Mouse (Mus musculus): Measurements from ENCODE around the gene Tspo.
A peak's percentile ranks its signal among the peaks of the same experiment; 100 is the strongest.

Tspo gene

DNA sequence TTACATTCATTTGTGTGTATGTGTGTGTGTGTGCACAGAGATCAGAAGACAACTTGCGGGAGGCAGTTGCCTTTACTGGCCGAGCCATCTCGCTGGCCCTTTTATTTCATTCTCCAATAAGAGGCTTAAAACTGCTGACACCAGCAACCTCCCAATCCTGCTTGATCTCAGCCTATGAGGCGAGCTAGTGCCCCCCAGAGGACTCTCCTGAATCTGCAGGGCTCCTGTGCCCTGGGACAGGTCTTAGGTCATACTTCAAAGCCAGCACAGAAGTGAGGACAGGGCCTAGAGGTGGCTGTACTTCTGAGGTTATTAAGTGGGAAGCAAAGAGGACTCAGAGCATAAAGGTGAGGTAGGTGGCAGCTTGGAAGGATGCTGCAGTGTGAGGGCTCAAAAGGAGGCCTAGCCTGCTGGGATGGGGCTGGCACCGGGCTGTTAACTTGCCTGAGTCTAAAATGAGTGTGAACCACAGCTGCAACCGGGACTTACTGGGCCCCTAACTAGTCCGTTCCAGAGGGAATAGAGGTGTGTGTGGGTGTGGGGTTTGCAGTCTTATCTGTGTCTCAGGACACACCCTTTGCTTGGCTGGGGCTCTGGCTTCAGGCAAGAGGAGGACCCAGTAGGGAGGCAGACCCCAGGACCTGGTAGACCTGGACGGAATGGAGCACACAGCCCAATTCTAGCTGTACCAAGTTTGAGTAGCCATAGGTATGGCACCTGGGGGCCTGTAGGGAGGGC is 20.2 kb downstream of the Tspo start:
- peak; percentile 55 for DNase-seq (ENCODE audit: low spot score)

DNA sequence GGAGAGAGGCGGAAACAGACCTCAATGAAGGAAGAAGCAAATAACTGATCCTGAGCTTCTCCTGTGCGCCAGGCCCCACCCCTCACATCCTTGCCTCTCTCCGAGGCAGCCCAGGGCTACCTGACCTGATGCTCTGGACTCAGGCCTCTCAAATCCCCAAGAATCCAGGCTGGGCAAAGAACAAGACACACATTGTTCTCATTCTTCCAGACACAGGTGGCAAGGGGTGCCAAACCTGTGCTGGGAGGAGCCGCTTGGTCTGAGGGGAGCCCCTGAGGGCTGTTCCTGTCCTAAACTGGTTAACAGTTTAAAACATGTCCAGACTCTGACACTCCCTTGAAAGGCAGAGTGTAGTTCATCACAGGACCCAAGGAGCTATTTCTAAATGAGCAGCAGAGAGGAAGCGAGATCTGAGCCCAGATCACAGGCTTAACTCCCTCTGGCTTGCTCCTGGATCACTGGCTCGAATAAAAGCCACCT is 21.4 kb downstream of the Tspo start:
- no peak for DNase-seq (ENCODE audit: low spot score)

DNA sequence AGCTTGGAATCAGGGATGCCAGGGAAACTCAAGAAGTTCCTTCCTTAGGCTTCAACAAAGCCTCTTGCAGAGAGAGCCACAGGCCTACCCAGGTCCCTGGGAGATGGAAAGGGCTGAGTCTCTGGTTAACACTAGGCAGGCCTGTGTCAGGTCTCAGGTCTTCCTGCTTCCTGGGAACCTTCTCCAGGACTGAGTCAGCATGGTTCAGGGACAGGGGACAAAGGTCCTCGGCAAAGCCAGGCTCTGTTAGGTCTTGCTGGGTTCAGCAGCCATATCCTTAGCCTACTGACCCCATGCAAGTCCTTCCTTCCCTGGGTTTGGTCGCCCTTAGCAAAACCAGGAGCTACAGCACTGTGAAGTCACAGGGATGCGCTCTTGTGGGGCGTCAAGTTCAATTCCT is 27.4 kb downstream of the Tspo start:
- no peak for DNase-seq (ENCODE audit: low spot score)

DNA sequence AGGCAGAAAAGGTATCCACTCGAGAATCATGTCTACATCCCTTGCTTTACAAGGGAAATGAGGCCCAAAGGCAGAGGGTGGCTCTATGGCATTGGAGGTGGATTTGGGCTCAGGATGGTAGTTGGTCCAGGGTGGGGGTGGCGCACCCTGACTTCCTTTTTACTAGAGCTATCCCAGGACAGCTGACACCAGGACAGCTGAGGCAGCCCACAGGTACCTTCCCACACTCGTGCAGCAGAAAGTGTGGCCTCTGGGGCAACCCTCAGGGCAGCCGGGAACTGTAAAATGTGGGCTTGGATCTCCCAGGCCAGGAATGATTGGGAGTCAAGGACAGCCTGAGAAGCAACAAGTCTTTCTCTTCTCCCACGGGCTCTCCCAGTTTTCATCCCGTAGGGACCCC is 28.4 kb downstream of the Tspo start:
- no peak for DNase-seq (ENCODE audit: low spot score)

DNA sequence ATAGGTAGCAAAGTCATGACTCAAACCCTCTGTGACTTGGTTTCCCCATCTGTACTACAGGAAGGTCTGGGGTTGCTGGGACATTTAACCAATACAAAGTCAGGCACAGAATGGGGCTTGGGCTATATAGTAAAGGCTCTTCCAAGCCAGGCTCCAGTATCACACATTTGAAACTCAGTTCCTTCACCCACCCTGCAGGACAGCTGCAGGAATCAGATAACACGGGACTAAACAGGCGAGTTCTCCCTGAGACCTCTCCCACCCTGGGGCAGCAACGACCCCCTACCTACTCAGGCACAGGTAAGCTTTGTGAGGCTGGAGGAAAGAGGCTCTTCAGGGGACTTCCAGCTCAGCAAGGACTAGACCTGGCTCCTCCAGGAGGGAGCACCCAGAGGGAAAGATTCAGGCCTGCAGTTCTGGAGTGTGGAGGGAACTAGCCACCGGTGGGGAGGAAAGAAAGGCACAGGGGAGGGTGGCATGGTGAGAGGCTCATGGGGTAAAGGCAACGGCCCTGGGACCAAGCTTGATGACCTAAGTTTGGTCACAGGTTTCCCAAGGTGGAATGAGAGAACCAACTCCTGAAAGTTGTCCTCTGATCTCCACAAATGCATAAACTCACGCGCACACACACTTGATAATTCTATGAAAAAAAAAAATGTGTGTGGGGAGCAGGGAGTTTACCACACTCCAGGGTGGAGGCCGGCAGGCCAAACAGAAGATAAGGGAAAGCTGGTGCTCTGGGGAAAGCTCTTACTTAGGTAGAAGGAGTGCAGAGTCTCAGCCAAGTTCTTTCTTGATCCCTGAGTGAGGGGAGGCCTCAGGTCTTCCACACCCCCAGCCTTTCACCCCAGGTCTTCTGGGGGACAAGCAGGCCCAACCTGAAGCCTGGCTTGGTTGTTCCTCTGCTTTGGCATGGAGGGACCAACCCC is 29.1 kb downstream of the Tspo start:
- DNase-seq (ENCODE audit: low spot score) = no peak

DNA sequence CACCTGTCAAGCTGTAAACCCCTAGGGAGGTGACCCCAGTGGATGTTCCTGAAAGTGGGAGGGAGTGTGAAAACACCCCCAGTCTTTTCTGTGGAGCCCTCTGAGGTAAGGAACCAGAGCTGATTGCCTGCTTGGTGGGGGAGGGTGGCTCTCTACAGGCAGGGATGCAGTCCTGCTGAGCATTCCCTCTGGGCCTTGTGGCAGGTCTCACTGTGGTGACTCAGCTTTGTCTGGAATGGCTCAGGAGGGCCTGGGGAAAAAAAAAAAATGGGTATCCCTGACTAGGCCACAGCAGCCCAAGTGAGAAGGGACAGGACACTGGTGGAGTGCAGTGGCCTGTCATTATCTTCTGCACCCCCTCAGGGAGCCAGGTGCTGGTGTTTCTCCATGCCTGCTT is 29.8 kb downstream of the Tspo start:
- DNase-seq (ENCODE audit: low spot score) = no peak

DNA sequence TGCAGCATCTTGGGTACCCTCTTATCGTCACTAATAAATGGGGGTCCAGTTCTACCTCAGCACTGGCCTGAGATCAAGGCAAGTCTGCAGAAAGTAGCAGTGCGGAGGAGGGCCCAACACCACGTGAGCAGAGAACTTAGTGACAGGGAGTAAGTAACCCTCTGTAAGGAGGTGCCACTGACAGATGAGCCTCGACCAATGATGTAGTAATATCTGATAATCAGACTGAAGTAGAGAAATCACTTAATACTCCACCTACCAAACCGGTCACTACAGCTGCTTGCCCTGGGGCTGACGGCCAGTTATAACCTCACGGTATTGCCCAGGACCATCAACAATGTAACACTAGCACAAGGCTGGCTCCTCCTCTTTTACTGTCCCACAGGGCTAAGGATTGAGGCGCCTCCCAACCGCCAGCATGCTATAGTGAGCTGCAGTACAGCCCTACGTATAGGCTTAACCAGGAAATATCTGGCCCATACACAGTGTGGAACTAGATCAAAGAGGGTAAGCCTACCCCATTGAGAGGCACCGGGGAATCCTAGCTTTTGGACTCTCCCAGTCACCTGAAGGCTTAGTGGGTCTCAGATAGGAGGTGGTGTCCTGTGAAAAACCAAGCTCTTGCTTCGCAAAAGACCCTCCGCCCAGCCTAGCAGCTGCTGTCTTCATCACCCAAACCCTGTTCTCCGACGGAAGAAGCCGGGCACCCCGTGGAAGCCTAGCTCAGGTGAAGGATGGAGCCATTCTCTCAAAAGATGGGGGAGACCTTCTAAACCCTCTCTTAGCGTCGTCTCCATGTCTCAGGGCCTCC is 30.5 kb downstream of the Tspo start:
- DNase-seq (ENCODE audit: low spot score) = peak; percentile 45

DNA sequence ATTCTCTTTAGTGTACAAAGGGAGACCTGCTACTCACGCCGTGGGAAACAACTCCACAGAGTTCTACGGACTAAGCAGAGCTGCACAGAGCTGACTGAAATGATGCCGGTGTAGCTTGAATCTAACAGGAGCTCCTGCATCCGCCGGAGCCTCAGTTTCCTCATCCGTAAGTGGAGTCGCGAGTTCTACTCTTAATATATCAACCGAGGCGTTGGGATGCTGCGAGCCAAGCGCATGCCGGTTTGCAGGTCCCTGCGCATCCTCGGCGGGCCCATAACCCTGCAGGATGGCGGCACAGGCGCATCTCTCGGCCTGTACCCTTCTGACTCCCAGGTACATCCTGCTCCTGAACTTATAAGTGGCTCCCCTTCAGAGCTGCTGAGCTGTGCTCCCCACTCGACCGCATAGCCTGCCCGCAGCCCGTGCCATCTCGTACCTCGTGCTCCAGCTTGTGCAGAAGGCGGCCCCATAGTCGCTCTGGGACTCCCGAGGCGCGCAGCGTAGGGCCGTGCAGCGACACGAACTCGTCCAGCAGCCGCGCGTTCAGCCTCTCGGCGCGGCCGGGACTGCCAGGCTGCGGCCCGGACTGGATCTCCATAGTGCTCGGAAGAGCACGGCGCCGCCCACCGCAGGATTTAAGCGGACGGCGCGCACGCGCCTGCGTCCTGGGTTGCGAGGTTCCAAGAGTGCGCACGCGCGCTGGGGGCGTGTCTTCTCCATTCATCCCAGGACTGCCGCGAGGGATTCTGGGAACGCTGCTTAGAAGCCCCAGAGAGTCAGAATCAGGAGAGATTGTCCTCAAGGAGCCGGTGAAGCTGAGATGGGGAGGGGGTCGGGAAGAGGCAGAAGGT is 31.3 kb downstream of the Tspo start, which contains the start of gene Ttll12:
TSS of gene Ttll12 (minus strand) at position 645 of the 851 bp plus-strand sequence.
- DNase-seq (ENCODE audit: low spot score) = peak; percentile 100

DNA sequence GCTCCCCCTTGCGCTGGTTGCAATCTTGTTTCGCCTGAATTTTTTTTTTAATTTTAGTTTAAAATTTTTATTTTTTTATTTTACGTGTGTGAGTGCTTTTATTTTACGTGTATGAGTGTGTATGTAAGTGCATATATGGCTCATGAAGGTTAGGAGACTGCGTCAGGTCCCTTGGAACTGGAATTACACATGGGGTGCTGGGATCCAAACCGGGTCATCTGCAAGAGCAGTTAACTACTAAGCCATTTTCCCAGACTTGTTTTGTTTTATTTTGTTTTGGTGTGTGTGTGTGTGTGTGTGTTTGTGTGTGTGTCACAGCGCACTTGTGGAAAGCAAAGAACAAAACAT is 31.9 kb downstream of the Tspo start:
- DNase-seq (ENCODE audit: low spot score) = no peak

DNA sequence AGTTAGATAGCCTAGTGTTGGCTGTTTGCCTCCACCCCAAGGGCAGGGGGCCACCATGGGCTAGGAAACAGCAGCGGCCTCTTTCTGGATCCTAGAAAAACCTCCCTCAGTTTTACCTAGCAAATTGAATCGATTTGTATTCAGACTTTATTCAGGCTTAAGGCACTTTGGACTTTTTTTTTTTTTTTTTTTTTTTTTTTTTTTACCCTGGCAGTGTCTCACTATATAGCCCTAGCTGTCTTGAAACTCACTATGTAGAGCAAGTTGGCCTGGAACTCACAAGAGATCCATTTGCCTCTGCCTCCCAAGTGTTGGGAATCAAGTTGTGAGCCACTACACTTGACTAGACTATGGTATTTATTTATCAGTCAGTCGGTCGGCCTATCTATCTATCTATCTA is 33.4 kb downstream of the Tspo start:
- DNase-seq (ENCODE audit: low spot score) = no peak

DNA sequence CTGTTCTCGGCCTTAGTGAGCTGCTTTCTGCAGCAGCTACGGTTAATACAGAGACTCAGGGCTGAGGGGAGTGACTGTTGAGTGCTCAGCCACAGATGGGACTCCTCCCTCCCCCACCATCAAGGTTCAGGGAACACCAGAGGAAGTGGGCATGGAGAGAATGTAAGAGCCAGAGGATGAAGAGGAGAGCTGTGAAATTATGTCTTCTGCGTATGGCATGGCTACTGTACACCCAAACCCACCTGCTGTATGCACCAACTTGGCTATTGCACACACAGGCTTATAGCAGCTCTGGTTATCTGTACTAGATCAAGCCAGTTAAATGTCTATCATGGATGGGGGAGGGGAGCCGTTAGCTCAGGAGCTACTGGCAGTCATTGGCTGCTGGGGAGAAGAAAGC is 37.8 kb downstream of the Tspo start:
- no peak for DNase-seq (ENCODE audit: low spot score)

DNA sequence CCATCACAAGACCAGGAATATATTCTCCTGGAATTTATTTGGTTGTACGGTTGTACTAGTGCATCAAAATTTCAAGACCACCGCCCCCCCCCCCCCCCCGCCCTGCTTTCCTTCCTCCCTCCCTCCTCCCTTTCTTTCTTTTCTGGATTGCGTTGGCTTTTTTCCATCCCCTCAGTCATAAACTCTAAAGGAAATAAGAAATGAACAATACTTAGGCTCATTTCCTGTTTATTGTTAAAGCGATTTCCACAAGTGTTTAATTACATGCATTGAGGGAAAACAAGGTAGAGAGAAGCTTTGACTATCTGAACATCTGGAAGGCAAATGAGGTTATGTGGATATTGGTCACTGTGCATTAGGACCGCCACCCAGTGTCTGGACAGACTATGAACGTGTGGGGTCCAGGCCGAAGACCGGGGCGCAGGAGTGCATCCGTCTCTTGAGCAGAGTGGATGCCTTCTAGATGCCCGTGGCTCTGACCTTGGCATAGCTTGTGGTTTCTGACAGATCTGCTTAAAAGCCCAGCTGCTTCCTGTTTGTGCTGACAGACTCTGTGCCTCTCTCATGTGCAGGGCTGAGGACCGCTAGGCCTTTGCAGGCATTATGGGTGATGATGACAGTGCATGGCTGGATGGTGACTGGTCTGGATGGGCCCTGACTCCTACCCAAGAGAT is 39.1 kb downstream of the Tspo start:
- no peak for DNase-seq (ENCODE audit: low spot score)

DNA sequence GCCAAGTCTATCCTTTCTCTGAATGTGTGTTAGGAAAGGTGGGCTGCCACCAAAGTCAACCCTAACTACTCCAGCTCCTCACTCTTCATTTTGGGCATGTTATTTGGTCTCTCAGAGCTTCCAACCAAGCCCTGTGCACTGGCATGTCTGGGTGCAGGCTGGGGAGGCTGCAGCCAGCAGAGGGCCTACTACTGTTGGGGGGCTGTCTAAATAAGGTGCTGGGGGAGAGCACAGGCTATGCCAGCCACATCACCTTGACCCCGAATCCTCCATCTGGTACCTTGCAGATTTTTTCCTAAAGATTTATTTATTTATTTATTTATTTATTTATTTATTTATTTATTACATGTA is 39.6 kb downstream of the Tspo start:
- DNase-seq (ENCODE audit: low spot score) = no peak

DNA sequence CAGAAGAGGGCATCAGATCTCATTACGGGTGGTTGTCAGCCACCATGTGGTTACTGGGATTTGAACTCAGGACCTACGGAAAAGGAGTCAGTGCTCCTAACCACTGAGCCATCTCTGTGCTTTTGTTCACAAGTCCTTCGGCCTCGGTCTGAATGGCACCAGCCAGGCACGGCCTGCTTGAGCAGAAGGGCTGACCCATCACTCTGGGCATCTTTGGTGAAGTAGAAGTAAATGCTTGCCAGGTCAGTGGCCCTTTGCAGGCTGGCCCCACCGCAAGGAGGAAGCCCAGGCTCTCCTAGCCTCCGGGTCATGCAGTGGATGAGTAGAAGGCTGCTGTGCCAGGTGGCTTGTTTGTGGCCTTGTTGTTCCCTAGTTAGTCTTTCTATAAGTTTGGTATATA is 40.0 kb downstream of the Tspo start:
- DNase-seq (ENCODE audit: low spot score) = no peak

DNA sequence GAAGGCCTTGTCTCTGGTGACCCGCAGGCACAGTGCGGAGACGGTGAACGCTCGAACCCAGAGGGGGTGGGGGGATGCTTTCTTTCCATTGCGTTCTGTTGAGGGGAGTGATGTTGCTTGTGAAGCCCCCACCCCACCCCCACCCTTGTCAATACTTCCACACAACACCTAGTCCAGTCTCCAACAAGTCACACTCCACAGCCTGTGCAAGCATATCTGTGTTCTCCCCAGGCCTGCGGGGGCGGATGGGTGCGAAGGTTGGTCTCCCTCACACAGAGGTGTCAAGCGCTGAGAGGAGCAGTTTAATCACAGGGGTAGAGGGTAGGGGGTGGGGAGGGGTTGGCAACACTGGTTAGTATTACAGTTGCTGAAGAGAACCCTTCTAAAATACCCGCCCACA is 42.8 kb downstream of the Tspo start:
- DNase-seq (ENCODE audit: low spot score) = no peak

DNA sequence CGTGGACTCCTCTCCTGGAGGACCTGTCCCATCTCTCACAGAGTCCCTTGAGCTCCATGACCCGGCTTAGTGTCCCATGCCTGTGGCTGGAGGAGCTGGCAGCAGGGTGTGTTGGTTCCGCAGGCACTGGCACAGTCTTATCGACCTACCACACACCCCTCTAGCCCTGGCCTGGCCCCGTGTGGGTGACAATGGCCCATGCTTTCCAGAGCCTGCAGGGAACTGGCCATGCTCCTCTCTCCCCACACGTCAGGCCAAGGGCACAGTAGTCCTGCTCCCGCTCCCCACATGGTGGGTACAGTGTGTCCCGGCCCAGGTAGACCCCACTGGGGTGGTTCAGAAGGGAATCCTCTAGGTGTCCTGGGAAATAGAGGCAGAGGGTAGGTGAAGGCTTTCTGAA is 43.3 kb downstream of the Tspo start:
- no peak for DNase-seq (ENCODE audit: low spot score)

DNA sequence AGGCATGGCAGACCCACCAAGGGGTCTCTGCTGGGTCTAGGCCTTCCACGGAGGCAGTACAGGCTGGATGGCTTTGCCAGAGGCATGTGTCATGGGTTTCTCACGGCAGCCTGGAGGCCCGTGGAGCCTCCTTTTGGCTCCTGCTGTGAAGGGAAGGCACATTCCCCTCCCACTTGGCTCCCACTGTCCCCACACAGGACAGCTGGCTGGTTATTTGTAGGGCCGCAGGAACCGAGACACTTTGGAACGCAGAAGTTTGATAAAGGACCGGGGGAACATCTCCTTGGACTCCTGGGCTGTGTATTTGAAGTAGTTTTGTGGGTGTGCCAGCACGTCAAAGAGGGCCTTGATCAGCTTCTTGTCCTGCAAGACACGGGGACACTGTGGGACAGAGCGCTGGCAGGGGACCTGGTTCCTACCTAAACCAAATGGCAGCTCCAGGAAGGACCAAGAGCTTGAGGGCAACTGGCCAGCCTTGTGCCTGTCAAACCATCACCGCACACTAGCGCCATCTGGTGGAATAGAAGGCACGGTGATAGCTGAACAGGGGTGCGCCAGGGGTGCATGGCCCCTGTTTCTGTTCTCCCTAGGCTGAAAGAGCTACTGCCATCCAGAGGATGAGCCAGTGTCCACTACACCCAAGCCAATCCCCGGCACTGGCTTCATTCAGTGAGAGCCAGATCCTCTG is 43.9 kb downstream of the Tspo start:
- DNase-seq (ENCODE audit: low spot score) = peak; percentile 87

DNA sequence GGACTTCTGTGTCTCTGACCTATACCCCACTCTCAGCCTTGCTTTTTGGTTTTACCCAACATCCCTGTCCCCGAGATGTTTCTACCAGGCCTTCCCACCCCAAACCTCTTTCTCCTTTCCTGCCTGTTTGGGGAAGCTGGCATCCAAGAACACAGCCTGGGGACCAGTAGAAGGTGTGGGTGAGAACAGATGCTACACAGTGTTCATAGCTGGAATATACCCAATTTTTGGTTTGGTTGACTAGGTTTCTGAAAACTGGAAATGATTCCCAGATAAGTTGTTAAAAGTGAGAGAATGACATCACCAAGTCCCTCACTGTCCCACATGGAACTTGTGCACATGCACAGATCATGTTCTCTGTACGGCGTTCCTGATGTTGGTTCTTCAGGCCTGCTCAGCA is 51.9 kb downstream of the Tspo start:
- no peak for DNase-seq (ENCODE audit: low spot score)

All from embryo, embryonic 10 days (tissue).